Mouse (Mus musculus): ENCODE data around the gene Pofut2. TPM values are rescaled to one million over a fixed set of nuclear protein-coding genes. Genes with fewer than 3 reads are reported as not detected.
"Not testable (repeated sequence)": the region's sequence is repeated elsewhere in the genome, so short reads cannot be mapped to it uniquely, and the experiment has no call there.

Pofut2 gene
- polyA plus RNA-seq, 1 experiment from 2014 or later, result 57.5 TPM

GRCm38 (mm10) chr10:77282085-77282484 lies 23.1 kb downstream of the Pofut2 start:
- not testable (repeated sequence) for H3K36me3 ChIP-seq; ATAC-seq (ENCODE audit: low FRiP score)
- 73% methylated on average over 1 of the region's 1 CpGs for WGBS

GRCm38 (mm10) chr10:77282822-77283221 lies 23.8 kb downstream of the Pofut2 start:
- ATAC-seq (ENCODE audit: low FRiP score), result no peak
- H3K9ac ChIP-seq (replicated peaks), result no peak overlapping the region
- no peak overlapping the region for H3K4me3 ChIP-seq (replicated peaks)
- H3K27me3 ChIP-seq (replicated peaks), result no peaks in the 10 kb centered on the region
- no peak overlapping the region for H3K4me2 ChIP-seq
- H3K27ac ChIP-seq (replicated peaks), result no peak overlapping the region
- H3K36me3 ChIP-seq, result no peaks in the 10 kb centered on the region
- WGBS, result 15% methylated on average over 6 of the region's 6 CpGs
- H3K4me1 ChIP-seq, result peaks cover 13% of the 10 kb centered on the region
- no peaks in the 10 kb centered on the region for H3K9me3 ChIP-seq (replicated peaks)

More at GRCm38 (mm10) chr10:77282085-77282484, 23.1 kb downstream of the Pofut2 start:
- not testable (repeated sequence) for H3K9ac ChIP-seq (replicated peaks); H3K9me3 ChIP-seq (replicated peaks); H3K4me2 ChIP-seq; H3K4me3 ChIP-seq (replicated peaks); H3K27ac ChIP-seq (replicated peaks); H3K27me3 ChIP-seq (replicated peaks)
- peaks cover 13% of the 10 kb centered on the region for H3K4me1 ChIP-seq

- WGBS, result 71% methylated on average over 6 of the region's 6 CpGs
- Histone ChIP-seq H3K27ac (replicated peaks) (no peak overlapping the region), H3K9ac (replicated peaks) (no peak overlapping the region), H3K4me2 (no peak overlapping the region), H3K9me3 (replicated peaks) (no peaks in the 10 kb centered on the region), H3K4me3 (replicated peaks) (no peak overlapping the region), H3K36me3 (no peaks in the 10 kb centered on the region), H3K27me3 (replicated peaks) (no peaks in the 10 kb centered on the region), H3K4me1 (peaks cover 13% of the 10 kb centered on the region)
- ATAC-seq (ENCODE audit: low FRiP score), result no peak
Measured at GRCm38 (mm10) chr10:77284832-77285231, 25.8 kb downstream of the Pofut2 start.

- WGBS, result 91% methylated on average over 8 of the region's 8 CpGs
- Histone ChIP-seq H3K9me3 (replicated peaks) (no peaks in the 10 kb centered on the region), H3K9ac (replicated peaks) (no peak overlapping the region), H3K27me3 (replicated peaks) (no peaks in the 10 kb centered on the region), H3K27ac (replicated peaks) (no peak overlapping the region), H3K36me3 (no peaks in the 10 kb centered on the region), H3K4me3 (replicated peaks) (no peak overlapping the region), H3K4me2 (no peak overlapping the region), H3K4me1 (peaks cover 13% of the 10 kb centered on the region)
- ATAC-seq (ENCODE audit: low FRiP score), result no peak
Measured at GRCm38 (mm10) chr10:77287626-77288025, 28.6 kb downstream of the Pofut2 start.

- Histone ChIP-seq H3K9me3 (replicated peaks) (no peaks in the 10 kb centered on the region), H3K9ac (replicated peaks) (no peak overlapping the region), H3K36me3 (0 out of 2 replicates have a peak, but pooled peaks cover 3% of the 10 kb centered on the region), H3K4me3 (replicated peaks) (no peak overlapping the region), H3K4me2 (no peak overlapping the region), H3K27ac (replicated peaks) (no peak overlapping the region), H3K4me1 (peaks cover 10% of the 10 kb centered on the region), H3K27me3 (replicated peaks) (no peaks in the 10 kb centered on the region)
- 55% methylated on average over 5 of the region's 5 CpGs for WGBS
- no peak for ATAC-seq (ENCODE audit: low FRiP score)
Measured at GRCm38 (mm10) chr10:77288639-77289195, 29.7 kb downstream of the Pofut2 start.

- ATAC-seq (ENCODE audit: low FRiP score), result no peak
- H3K9me3 ChIP-seq (replicated peaks), result no peaks in the 10 kb centered on the region
- H3K27me3 ChIP-seq (replicated peaks), result no peaks in the 10 kb centered on the region
- H3K27ac ChIP-seq (replicated peaks), result no peak overlapping the region
- H3K9ac ChIP-seq (replicated peaks), result no peak overlapping the region
- H3K4me3 ChIP-seq (replicated peaks), result no peak overlapping the region
- peaks cover 4% of the 10 kb centered on the region for H3K4me1 ChIP-seq
- 0 out of 2 replicates have a peak, but pooled peaks cover 6% of the 10 kb centered on the region for H3K36me3 ChIP-seq
- no peak overlapping the region for H3K4me2 ChIP-seq
- WGBS, result 91% methylated on average over 8 of the region's 8 CpGs
Measured at GRCm38 (mm10) chr10:77289559-77289958, 30.5 kb downstream of the Pofut2 start.

GRCm38 (mm10) chr10:77290624-77291366 lies 31.8 kb downstream of the Pofut2 start:
- 73% methylated on average over 17 of the region's 17 CpGs for WGBS
- no peak for ATAC-seq (ENCODE audit: low FRiP score)
- H3K4me1 ChIP-seq, result no peaks in the 10 kb centered on the region
- H3K4me3 ChIP-seq (replicated peaks), result no peak overlapping the region
- no peaks in the 10 kb centered on the region for H3K9me3 ChIP-seq (replicated peaks)
- H3K9ac ChIP-seq (replicated peaks), result no peak overlapping the region
- H3K27me3 ChIP-seq (replicated peaks), result no peaks in the 10 kb centered on the region
- no peak overlapping the region for H3K4me2 ChIP-seq
- H3K27ac ChIP-seq (replicated peaks), result no peak overlapping the region
- H3K36me3 ChIP-seq, result peaks cover 15% of the 10 kb centered on the region

- H3K4me3 ChIP-seq (replicated peaks), result no peak overlapping the region
- 94% methylated on average over 12 of the region's 12 CpGs for WGBS
Measured at GRCm38 (mm10) chr10:77294691-77295090, 35.7 kb downstream of the Pofut2 start.

GRCm38 (mm10) chr10:77298621-77299020 lies 39.6 kb downstream of the Pofut2 start:
- no peak overlapping the region for H3K4me2 ChIP-seq
- H3K4me3 ChIP-seq (replicated peaks), result no peak overlapping the region
- H3K27me3 ChIP-seq (replicated peaks), result no peaks in the 10 kb centered on the region
- no peak overlapping the region for H3K9ac ChIP-seq (replicated peaks)
- ATAC-seq (ENCODE audit: low FRiP score), result no peak
- H3K4me1 ChIP-seq, result no peaks in the 10 kb centered on the region
- WGBS, result 79% methylated on average over 8 of the region's 8 CpGs
- peaks cover 29% of the 10 kb centered on the region for H3K36me3 ChIP-seq
- no peak overlapping the region for H3K27ac ChIP-seq (replicated peaks)
- H3K9me3 ChIP-seq (replicated peaks), result no peaks in the 10 kb centered on the region

More at GRCm38 (mm10) chr10:77294691-77295090, 35.7 kb downstream of the Pofut2 start:
- Histone ChIP-seq H3K4me1 (no peaks in the 10 kb centered on the region), H3K27ac (replicated peaks) (no peak overlapping the region), H3K4me2 (no peak overlapping the region), H3K27me3 (replicated peaks) (no peaks in the 10 kb centered on the region), H3K36me3 (peaks cover 15% of the 10 kb centered on the region), H3K9ac (replicated peaks) (no peak overlapping the region), H3K9me3 (replicated peaks) (no peaks in the 10 kb centered on the region)
- ATAC-seq (ENCODE audit: low FRiP score), result no peak

GRCm38 (mm10) chr10:77299194-77299593 lies 40.2 kb downstream of the Pofut2 start:
- Histone ChIP-seq H3K4me1 (no peaks in the 10 kb centered on the region; the same call in 1 of the 2 replicates), H3K9me3 (replicated peaks) (no peaks in the 10 kb centered on the region), H3K27me3 (replicated peaks) (no peaks in the 10 kb centered on the region), H3K36me3 (peaks cover 29% of the 10 kb centered on the region), H3K9ac (replicated peaks) (no peak overlapping the region), H3K4me3 (replicated peaks) (no peak overlapping the region), H3K4me2 (no peak overlapping the region), H3K27ac (replicated peaks) (no peak overlapping the region)
- ATAC-seq (ENCODE audit: low FRiP score), result no peak
- WGBS, result 84% methylated on average over 2 of the region's 2 CpGs

- Histone ChIP-seq H3K4me1 (peaks cover 12% of the 10 kb centered on the region), H3K4me2 (no peak overlapping the region), H3K27ac (replicated peaks) (no peak overlapping the region), H3K9me3 (replicated peaks) (no peaks in the 10 kb centered on the region), H3K36me3 (peaks cover 20% of the 10 kb centered on the region), H3K27me3 (replicated peaks) (no peaks in the 10 kb centered on the region), H3K9ac (replicated peaks) (no peak overlapping the region), H3K4me3 (replicated peaks) (no peak overlapping the region)
- no peak for ATAC-seq (ENCODE audit: low FRiP score)
- 84% methylated on average over 8 of the region's 8 CpGs for WGBS
Measured at GRCm38 (mm10) chr10:77300237-77300933, 41.4 kb downstream of the Pofut2 start.

GRCm38 (mm10) chr10:77300934-77301297 lies 41.9 kb downstream of the Pofut2 start:
- Histone ChIP-seq H3K27ac (replicated peaks) (no peak overlapping the region), H3K36me3 (peaks cover 17% of the 10 kb centered on the region; the same call in 1 of the 2 replicates), H3K9me3 (replicated peaks) (no peaks in the 10 kb centered on the region), H3K27me3 (replicated peaks) (no peaks in the 10 kb centered on the region), H3K4me1 (peaks cover 17% of the 10 kb centered on the region), H3K9ac (replicated peaks) (no peak overlapping the region), H3K4me3 (replicated peaks) (no peak overlapping the region), H3K4me2 (no peak overlapping the region)
- no peak for ATAC-seq (ENCODE audit: low FRiP score)
- WGBS, result 85% methylated on average over 4 of the region's 4 CpGs

Measured in neural tube, embryonic 15.5 days (tissue).